Mouse (Mus musculus): Measurements from ENCODE around the gene Dnttip1. TPM values are rescaled to one million over a fixed set of nuclear protein-coding genes. Genes with fewer than 3 reads are reported as not detected.

Dnttip1 gene
- polyA plus RNA-seq, 1 experiment, result 32.4 TPM

- TF ChIP-seq POLR2A (IDR thresholded peaks at IDR 0.05; ENCODE audit: control insufficient read depth, low read depth, low read length) (no peak), CTCF (IDR thresholded peaks at IDR 0.05; ENCODE audit: control insufficient read depth, insufficient read depth, insufficient replicate concordance, low read depth, low read length) (no peak)
- Histone ChIP-seq H3K4me1 (ENCODE audit: control insufficient read depth, insufficient read depth, low read length) (peaks cover 5% of the 10 kb centered on the region), H3K36me3 (ENCODE audit: control insufficient read depth, insufficient read depth, low read length) (no peaks in the 10 kb centered on the region), H3K27ac (ENCODE audit: control insufficient read depth, insufficient read depth, low read depth, low read length) (no peak within 1 kb of the TSS), H3K27me3 (ENCODE audit: control insufficient read depth, insufficient read depth, low read length) (no peaks in the 10 kb centered on the region), H3K4me3 (ENCODE audit: control insufficient read depth, low read depth, low read length) (no peak within 1 kb of the TSS)
Observed at GRCm38 (mm10) chr2:164779481-164780086, 33.8 kb downstream of the Dnttip1 start, which contains the start of gene Tnnc2. TSS of gene Tnnc2 (minus strand) at chr2:164779967.

GRCm38 (mm10) chr2:164781876-164782275, 36.1 kb downstream of the Dnttip1 start:
- H3K27ac ChIP-seq (ENCODE audit: control insufficient read depth, insufficient read depth, low read depth, low read length), result no peak overlapping the region
- TF ChIP-seq CTCF (IDR thresholded peaks at IDR 0.05; ENCODE audit: control insufficient read depth, insufficient read depth, insufficient replicate concordance, low read depth, low read length) (no peak), POLR2A (IDR thresholded peaks at IDR 0.05; ENCODE audit: control insufficient read depth, low read depth, low read length) (no peak)
- H3K27me3 ChIP-seq (ENCODE audit: control insufficient read depth, insufficient read depth, low read length), result no peaks in the 10 kb centered on the region
- H3K36me3 ChIP-seq (ENCODE audit: control insufficient read depth, insufficient read depth, low read length), result no peaks in the 10 kb centered on the region
- no peak overlapping the region for H3K4me3 ChIP-seq (ENCODE audit: control insufficient read depth, low read depth, low read length)
- H3K4me1 ChIP-seq (ENCODE audit: control insufficient read depth, insufficient read depth, low read length), result peaks cover 20% of the 10 kb centered on the region

GRCm38 (mm10) chr2:164783926-164784581, 38.3 kb downstream of the Dnttip1 start:
- peaks cover 20% of the 10 kb centered on the region for H3K4me1 ChIP-seq (ENCODE audit: control insufficient read depth, insufficient read depth, low read length)
- no peak overlapping the region for H3K4me3 ChIP-seq (ENCODE audit: control insufficient read depth, low read depth, low read length)
- H3K27me3 ChIP-seq (ENCODE audit: control insufficient read depth, insufficient read depth, low read length), result no peaks in the 10 kb centered on the region
- no peak overlapping the region for H3K27ac ChIP-seq (ENCODE audit: control insufficient read depth, insufficient read depth, low read depth, low read length)
- TF ChIP-seq POLR2A (IDR thresholded peaks at IDR 0.05; ENCODE audit: control insufficient read depth, low read depth, low read length) (no peak), CTCF (IDR thresholded peaks at IDR 0.05; ENCODE audit: control insufficient read depth, insufficient read depth, insufficient replicate concordance, low read depth, low read length) (no peak)
- H3K36me3 ChIP-seq (ENCODE audit: control insufficient read depth, insufficient read depth, low read length), result no peaks in the 10 kb centered on the region

- Histone ChIP-seq H3K4me1 (ENCODE audit: control insufficient read depth, insufficient read depth, low read length) (peaks cover 20% of the 10 kb centered on the region), H3K27ac (ENCODE audit: control insufficient read depth, insufficient read depth, low read depth, low read length) (peak overlapping the region; percentile 79), H3K4me3 (ENCODE audit: control insufficient read depth, low read depth, low read length) (peak overlapping the region; percentile 93), H3K27me3 (ENCODE audit: control insufficient read depth, insufficient read depth, low read length) (no peaks in the 10 kb centered on the region), H3K36me3 (ENCODE audit: control insufficient read depth, insufficient read depth, low read length) (no peaks in the 10 kb centered on the region)
- TF ChIP-seq CTCF (IDR thresholded peaks at IDR 0.05; ENCODE audit: control insufficient read depth, insufficient read depth, insufficient replicate concordance, low read depth, low read length) (no peak), POLR2A (IDR thresholded peaks at IDR 0.05; ENCODE audit: control insufficient read depth, low read depth, low read length) (no peak)
Observed at GRCm38 (mm10) chr2:164784869-164785420, 39.2 kb downstream of the Dnttip1 start.

GRCm38 (mm10) chr2:164785481-164786387, 40.0 kb downstream of the Dnttip1 start, which contains the start of gene Snx21:
TSS of gene Snx21 (plus strand) at chr2:164785823.
- Histone ChIP-seq H3K27ac (ENCODE audit: control insufficient read depth, insufficient read depth, low read depth, low read length) (peak within 1 kb of the TSS; percentile 89), H3K36me3 (ENCODE audit: control insufficient read depth, insufficient read depth, low read length) (no peaks in the 10 kb centered on the region), H3K27me3 (ENCODE audit: control insufficient read depth, insufficient read depth, low read length) (no peaks in the 10 kb centered on the region), H3K4me3 (ENCODE audit: control insufficient read depth, low read depth, low read length) (peak within 1 kb of the TSS; percentile 93), H3K4me1 (ENCODE audit: control insufficient read depth, insufficient read depth, low read length) (peaks cover 20% of the 10 kb centered on the region)
- TF ChIP-seq CTCF (IDR thresholded peaks at IDR 0.05; ENCODE audit: control insufficient read depth, insufficient read depth, insufficient replicate concordance, low read depth, low read length), result no peak
- TF ChIP-seq POLR2A (IDR thresholded peaks at IDR 0.05; ENCODE audit: control insufficient read depth, low read depth, low read length), result peak; percentile 53

DNA sequence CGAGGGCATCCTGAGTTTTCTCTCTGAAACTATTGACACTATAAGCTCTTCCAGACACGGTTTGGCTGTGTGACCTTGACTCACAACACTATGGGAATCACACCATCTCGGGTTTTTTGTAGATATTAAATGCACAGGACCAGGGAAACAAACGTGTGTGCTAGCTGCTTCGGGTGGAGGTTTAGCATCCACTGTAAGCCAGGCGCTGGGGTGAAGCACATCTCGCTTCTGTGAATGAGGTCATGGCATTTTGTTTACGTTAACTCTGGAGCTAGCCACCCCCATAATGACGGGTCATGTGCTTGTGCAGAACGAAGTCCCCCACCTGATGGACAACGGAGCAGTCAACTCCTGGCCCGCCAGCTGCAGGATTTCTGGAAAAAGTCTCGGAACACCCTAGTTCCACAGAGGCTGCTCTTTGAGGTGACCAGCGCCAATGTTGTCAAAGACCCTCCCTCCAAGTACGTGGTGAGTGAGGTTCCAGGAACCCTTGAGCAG, 40.7 kb downstream of the Dnttip1 start:
- H3K4me3 ChIP-seq (ENCODE audit: control insufficient read depth, low read depth, low read length), result peak overlapping the region; percentile 93
- peak overlapping the region; percentile 89 for H3K27ac ChIP-seq (ENCODE audit: control insufficient read depth, insufficient read depth, low read depth, low read length)
- no peak for TF ChIP-seq POLR2A (IDR thresholded peaks at IDR 0.05; ENCODE audit: control insufficient read depth, low read depth, low read length)
- TF ChIP-seq CTCF (IDR thresholded peaks at IDR 0.05; ENCODE audit: control insufficient read depth, insufficient read depth, insufficient replicate concordance, low read depth, low read length), result no peak
- peaks cover 20% of the 10 kb centered on the region for H3K4me1 ChIP-seq (ENCODE audit: control insufficient read depth, insufficient read depth, low read length)
- no peaks in the 10 kb centered on the region for H3K27me3 ChIP-seq (ENCODE audit: control insufficient read depth, insufficient read depth, low read length)
- H3K36me3 ChIP-seq (ENCODE audit: control insufficient read depth, insufficient read depth, low read length), result no peaks in the 10 kb centered on the region
